Mouse (Mus musculus): ENCODE measurements around the gene Oas2. TPM values are rescaled to one million over a fixed set of nuclear protein-coding genes. Genes with fewer than 3 reads are reported as not detected.
"Not testable (repeated sequence)": the region's sequence is repeated elsewhere in the genome, so short reads cannot be mapped to it uniquely, and the experiment has no call there.

The Oas2 gene
- under 1 TPM in 1 of 2 experiments, not detected in 1; 0.40 TPM for total RNA-seq (2021)
- long read RNA-seq, experiment 1 = 0 reads
- long read RNA-seq, experiment 2 = 0 reads

DNA sequence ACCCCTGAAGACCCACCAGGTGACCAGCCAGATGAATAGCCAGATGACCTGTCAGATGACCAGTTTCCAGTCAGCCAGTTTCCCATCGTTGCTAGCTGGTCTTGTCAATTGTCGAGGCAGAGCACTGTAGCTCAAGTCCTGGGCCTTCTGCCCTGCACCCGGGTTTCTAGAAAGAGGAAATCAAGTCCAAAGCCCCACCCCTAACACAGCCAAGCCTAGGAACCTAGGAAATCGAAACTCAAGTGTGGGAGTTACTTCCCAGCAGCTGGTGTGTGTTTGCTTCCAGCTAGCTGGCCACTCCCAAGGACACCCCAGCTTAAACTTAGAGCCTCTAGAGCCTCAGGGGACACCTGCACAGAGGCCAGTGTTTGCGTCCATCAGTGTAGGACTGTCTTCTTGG is at the start of gene Oas2:
TSS of gene Oas2 (minus strand) at position 166 of the 400 bp plus-strand sequence.
- intact Hi-C loops (cut with DNase I) = no loop called here
- no peak for DNase-seq (ENCODE audit: low spot score in 2 of 2)

DNA sequence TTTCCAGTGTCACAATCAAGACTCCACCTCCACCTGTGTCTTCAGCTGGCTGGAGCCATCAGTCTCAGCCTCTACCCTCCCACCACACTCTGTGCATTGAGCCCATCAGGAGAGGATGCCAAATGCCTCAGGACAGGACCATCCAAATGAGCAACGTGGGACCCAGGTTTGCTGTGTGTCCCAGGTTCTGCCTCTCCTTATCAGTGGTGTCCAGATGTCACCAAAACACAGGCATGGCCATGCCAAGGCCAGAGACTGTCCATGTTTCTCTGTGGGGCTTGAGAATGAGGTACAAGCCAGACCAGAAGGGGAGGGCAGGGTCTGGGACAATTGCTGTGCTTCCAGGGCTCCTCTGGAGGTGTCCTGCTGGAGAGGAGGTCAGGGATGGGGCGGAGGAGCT is 49.3 kb upstream of the Oas2 start:
- intact Hi-C loops (cut with DNase I) = not testable (repeated sequence)

DNA sequence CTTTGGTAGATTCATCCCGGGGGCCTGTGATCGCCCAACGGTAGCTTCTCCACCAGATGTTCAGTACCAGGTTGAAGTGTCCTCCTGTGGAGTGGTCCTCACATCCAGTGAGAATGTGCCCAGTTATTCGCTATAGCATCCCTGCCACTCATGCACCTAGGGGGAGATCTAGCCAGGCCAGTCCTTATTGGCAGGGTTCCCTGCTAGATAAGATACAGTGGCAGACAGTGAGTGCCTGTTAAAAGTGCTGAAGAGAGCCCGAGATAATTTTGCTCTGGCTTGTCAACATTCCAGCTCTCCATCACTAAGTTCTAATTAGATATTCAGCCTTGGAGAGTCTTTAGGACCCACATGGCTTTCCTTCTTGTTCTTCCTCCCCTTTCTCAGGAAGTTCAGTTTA is 48.5 kb upstream of the Oas2 start:
- DNase-seq (ENCODE audit: low spot score in 2 of 2); intact Hi-C loops (cut with DNase I): not testable (repeated sequence)

More for the DNA sequence above, 49.3 kb upstream of the Oas2 start:
- not testable (repeated sequence) for DNase-seq (ENCODE audit: low spot score in 2 of 2)

GRCm38 (mm10) chr5:120795480-120796034 is 45.9 kb upstream of the Oas2 start, which contains the start of gene Oas1e:
Gene Oas1e, minus strand, starts transcription at chr5:120795530.
- DNase-seq (ENCODE audit: low spot score in 2 of 2); intact Hi-C loops (cut with DNase I): not testable (repeated sequence)

DNA sequence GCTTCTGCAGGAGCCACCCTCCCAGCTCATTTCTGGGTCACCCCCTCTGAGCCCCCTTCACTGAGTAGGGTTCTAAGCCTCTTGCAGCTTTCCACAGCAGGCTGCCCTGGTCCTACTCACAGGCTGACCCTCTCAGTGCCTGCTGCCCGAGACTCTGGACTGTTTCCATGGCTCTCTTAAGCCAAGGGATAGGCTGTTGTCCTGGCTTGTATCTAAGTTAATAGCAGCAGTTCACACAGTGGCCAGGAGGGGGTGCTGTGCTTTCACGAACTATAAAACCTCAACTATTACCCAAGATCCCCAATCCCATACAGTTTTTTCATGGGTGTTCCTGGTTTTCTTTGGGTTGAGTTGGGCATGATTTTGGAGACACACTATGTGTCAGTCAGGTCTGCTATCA is 43.4 kb upstream of the Oas2 start:
- peak; percentile 65 to 69 for DNase-seq (ENCODE audit: low spot score in 2 of 2)
- intact Hi-C loops (cut with DNase I) = no loop called here

DNA sequence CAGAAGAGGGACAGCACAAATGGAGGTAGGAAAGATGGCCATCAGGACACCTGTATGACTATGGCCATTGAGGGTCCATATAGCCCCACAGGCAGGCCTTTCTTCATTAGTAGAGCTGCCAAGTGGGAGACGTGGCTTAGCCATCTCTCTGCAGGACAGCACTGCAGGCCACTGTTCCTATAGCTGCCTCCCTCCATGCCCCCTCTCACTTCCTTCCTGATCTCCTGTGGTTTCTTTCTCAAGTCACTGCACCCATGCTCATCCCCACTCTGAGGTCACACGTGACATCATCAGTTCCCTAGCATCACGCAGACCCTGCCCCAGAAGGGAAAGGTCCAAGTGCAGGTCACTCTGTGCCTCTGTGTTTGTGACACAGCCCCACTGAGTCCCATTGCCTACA is 37.4 kb upstream of the Oas2 start:
- intact Hi-C loops (cut with DNase I) = no loop called here
- DNase-seq (ENCODE audit: low spot score in 2 of 2) = no peak

- no peak for DNase-seq (ENCODE audit: low spot score in 2 of 2)
- intact Hi-C loops (cut with DNase I) = no loop called here
These were observed 32.8 kb upstream of the Oas2 start for GRCm38 (mm10) chr5:120782446-120782845.

DNA sequence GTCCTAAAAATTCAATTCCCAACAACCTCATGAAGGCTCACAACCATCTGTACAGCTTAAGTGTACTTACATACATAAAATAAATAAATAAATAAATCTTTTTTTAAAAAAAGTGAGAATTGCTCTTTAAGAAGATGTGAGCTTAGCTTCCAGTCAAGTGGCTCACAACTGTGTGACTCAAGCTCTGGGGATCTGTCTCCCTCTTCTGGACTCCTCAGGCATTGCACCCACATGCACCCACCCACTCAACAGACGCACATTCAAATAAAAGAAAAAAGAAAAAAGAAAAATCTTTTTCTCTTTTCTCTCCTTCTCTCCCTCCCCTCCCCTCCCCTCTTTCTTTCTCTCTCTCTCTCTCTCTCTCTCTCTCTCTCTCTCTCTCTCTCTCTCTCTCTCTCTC is 32.0 kb upstream of the Oas2 start:
- intact Hi-C loops (cut with DNase I) = no loop called here
- DNase-seq (ENCODE audit: low spot score in 2 of 2) = peak in 1 of 2 experiments; percentile 28

DNA sequence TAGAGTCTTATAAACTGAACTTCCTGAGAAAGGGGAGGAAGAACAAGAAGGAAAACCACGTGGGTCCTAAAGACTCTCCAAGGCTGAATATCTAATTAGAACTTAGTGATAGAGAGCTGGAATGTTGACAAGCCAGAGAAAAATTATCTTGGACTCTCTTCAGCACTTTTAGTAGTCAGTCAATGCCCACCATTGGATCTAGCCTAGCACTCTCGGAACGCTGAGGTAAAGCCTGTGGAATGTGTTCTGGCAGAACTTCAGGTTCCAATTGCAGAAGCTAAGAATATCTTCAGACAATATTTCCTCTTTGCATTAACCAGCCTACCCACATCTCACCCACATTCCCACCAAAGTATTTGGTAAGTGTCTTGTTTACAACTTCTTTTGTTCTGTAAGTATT is 30.3 kb upstream of the Oas2 start:
- intact Hi-C loops (cut with DNase I) = no loop called here
- DNase-seq (ENCODE audit: low spot score in 2 of 2) = peak in 1 of 2 experiments; percentile 25

DNA sequence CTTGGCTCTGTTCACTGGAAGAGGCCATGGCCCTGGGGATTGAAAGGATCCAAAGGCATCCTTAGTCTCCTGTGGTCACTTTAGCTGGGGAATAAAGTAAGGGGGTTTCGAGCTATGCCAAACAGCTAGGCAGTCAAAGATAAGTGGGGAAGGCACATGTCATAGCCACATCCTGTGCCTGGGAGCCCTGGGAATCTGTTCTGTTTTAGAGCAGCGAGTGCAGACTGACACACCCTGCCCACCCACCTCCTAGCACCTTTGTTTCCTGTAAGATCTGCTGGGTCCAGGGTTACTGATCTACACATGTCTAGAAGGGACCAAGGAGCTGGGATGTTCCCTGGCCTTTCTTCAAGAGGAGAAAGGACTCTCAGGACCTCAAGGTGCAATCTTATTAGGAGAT is 29.3 kb upstream of the Oas2 start:
- intact Hi-C loops (cut with DNase I) = no loop called here
- DNase-seq (ENCODE audit: low spot score in 2 of 2) = no peak

DNA sequence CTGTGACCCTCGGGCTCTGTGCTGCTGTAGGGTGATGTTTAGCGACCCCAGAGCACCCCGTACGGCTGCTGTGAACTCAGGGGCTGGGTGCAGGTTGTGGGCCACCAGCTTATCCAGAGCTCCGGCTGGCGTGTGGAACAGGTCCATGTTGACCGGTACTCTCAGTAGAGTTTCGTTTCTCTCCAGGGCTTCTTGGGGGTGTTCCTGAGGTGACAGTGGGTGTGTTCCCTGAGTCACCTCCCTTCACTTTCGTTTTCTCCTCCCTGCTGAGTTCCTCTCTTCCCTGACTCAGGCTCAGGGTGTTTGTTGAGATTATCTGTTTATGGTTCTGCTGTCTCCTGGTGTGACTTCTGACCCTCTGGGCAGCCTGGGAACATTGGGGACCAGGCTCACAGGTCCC is 27.8 kb upstream of the Oas2 start, which contains the start of gene Oas3:
TSS of gene Oas3 (minus strand) at position 184 of the 400 bp plus-strand sequence.
- no peak for DNase-seq (ENCODE audit: low spot score in 2 of 2)
- intact Hi-C loops (cut with DNase I) = no loop called here

DNA sequence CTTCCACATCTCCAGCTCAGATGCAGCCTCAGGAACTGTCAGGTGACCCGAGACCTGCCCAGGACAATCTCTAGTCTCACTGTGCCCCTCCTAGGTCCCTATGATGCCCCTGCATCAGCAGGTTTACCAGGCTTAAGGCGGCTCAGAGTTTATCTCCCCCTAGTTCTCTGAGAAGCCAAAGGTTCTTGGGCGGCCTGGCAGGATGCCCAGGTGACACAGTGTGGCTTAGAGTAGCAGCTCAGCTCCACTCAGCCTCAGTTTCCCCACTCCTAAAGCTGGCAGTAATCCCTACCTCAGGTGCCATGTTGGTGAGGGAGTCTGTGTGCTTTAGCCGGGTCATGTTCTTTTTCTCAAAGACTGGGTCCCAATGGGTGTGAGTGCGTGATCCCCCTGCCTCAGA is 27.1 kb upstream of the Oas2 start:
- no peak for DNase-seq (ENCODE audit: low spot score in 2 of 2)
- intact Hi-C loops (cut with DNase I) = no loop called here

GRCm38 (mm10) chr5:120775287-120775985 is 25.8 kb upstream of the Oas2 start:
- DNase-seq (ENCODE audit: low spot score in 2 of 2) = no peak
- intact Hi-C loops (cut with DNase I) = no loop called here

DNA sequence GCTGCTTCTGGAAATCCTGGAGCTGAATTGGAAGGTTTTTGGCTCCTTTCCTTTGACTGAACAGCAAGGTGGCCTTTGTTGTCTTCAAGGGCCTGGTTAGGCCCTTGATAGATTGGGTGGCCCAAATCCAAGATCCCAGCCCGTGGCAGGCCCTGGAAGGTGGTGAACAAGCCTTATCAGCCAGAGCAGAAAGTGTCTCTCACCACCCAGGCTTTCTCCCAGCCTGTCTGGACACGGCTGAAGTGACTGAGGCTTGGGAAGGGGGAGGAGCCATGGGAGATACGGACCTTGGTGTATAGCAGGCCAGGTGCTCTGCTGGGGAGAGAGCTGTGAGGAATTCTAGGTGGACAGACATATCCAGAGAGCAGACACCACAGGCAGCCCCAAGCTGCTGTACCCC is 19.7 kb upstream of the Oas2 start:
- no peak for DNase-seq (ENCODE audit: low spot score in 2 of 2)
- intact Hi-C loops (cut with DNase I) = no loop called here

DNA sequence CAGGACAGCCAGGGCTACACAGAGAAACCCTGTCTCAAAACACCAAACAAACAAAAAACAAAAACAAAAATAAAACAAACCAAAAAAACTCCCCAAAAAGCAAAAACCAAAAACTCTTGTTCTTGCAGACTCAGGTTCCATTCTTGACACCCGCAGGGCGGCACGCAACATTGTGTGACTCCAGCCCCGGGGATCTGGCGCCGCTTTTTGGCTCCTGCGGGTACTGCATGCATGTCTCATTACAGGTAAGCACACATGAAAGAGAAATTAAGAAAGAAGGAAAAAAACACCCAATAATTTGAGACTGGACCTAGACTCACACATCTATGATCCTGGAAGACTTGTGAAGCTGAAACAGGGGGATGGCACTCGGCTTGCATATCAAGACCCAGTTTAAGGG is 15.4 kb upstream of the Oas2 start:
- DNase-seq (ENCODE audit: low spot score in 2 of 2) = no peak
- intact Hi-C loops (cut with DNase I) = no loop called here

DNA sequence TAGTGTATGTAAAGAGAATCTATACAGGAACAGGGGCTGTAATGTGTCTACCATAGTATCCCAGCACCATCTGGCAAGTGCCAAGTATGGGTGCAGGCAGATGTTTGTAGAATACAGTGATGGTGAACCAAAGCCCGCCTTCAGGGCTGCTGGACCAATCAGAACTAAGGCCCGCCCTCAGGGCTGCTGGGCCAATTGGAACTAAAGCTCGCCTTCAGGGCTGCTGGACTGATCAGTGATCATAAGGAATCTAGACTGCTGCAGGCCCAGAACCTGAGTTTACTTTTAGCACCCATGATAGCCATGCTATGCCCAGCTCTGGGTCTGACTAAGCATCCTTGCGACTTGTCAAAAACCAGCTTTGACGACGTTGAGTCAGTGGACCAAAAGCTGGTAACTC is 12.2 kb upstream of the Oas2 start:
- intact Hi-C loops (cut with DNase I) = no loop called here
- DNase-seq (ENCODE audit: low spot score in 2 of 2) = peak; percentile 30 to 33

DNA sequence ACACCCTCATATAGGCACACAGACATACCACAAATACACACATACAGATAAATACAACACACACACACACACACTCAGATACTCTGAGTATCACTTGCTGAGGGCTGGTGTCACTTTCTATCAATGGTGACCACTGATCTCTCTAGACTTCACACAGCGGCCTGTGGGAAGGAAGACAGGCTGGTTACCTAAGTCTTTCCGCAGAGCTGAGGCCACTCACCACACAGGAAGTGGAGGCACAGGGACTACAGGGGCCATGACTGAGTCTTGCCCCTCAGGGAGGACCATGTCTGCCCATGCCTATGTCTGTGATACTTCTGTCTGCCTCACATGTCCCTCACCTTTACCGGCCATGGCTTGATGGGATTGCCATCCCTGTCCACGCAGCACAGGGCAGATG is 4.6 kb upstream of the Oas2 start:
- DNase-seq (ENCODE audit: low spot score in 2 of 2) = no peak
- intact Hi-C loops (cut with DNase I) = no loop called here

DNA sequence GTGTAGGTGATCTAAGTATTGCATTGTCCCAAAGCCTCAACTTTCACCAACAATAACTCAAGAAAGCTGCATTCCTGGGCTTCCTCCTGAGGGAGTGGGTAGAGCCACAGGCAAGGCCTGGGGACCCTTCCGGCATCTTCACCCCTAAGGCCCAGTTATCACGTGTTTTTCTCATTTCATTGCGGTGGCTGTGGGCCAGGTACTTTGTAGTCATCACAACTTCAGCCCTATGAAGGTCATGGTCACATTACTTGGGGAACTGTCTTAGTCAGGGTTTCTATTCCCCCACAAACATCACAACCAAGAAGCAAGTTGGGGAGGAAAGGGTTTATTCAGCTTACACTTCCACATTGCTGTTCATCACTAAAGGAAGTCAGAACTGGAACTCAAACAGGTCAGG is 3.1 kb upstream of the Oas2 start:
- intact Hi-C loops (cut with DNase I) = no loop called here
- no peak for DNase-seq (ENCODE audit: low spot score in 2 of 2)

GRCm38 (mm10) chr5:120751206-120751605 is 1.6 kb upstream of the Oas2 start:
- intact Hi-C loops (cut with DNase I) = no loop called here
- DNase-seq (ENCODE audit: low spot score in 2 of 2) = no peak

- intact Hi-C loops (cut with DNase I) = loop anchor here (2.0 kb wide), 1 partner anchor 126 kb away; no protein-coding TSS in a partner anchor
- DNase-seq (ENCODE audit: low spot score in 2 of 2) = peak; percentile 78 to 86
These were observed 3.2 kb downstream of the Oas2 start for GRCm38 (mm10) chr5:120746451-120746850.

GRCm38 (mm10) chr5:120742125-120742524 is 7.5 kb downstream of the Oas2 start:
- intact Hi-C loops (cut with DNase I) = no loop called here
- DNase-seq (ENCODE audit: low spot score in 2 of 2) = peak; percentile 28 to 56

Measured in left cerebral cortex, postnatal 14 days (tissue).